Mouse (Mus musculus): ENCODE results near the gene Trim26. TPM values are rescaled to one million over a fixed set of nuclear protein-coding genes. Genes with fewer than 3 reads are reported as not detected.

Gene Trim26
- polyA plus RNA-seq (2015; fragmentation: Nextera tagmentation; extraction: Ambion mirVana) = 37.8 and 41.8 TPM in 2 replicates

DNA sequence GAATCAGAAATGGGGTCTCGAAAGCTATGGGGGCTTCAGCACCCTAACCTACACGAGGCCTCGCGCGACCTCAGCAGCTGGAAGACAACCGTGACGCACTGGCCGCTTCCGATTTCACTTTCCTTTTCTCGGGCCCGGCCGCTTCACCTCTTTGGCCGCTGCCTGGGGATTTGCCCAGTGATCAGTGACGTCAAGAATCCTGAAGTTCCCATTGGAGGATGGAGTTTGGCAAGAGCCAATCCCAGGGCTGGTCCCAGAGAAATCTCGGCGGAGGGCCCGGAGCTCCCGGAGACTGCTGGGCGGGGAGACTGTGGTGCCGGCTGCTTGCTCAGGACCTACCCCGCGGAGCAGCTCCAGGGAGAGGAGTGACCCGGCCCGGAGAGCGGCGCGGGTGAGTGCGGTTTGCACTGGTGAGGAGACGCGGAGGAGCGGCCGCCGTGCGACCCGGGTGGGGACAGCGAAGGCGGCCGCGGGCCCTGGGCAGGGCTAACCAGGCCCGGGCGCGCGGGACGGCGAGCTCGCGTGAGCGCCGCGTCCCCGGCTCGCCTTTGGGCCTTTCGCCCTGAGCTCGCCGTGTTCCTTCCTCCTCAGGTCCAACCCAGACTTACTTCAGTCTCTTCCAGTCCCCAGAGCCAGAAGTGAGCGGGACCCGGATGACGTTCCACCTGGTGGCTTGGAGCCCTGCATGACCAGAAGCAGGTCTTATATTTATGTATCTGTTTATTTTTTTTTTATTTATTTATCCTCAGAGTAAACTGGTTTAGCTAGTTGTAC is at the start of gene Trim26:
TSS of gene Trim26 (plus strand) at position 261 of the 774 bp plus-strand sequence.

GRCm38 (mm10) chr17:36811871-36812270 is 25.1 kb upstream of the Trim26 start, which contains the start of gene H2-M10.6:
Gene H2-M10.6 (plus strand): TSS chr17:36812171.

DNA sequence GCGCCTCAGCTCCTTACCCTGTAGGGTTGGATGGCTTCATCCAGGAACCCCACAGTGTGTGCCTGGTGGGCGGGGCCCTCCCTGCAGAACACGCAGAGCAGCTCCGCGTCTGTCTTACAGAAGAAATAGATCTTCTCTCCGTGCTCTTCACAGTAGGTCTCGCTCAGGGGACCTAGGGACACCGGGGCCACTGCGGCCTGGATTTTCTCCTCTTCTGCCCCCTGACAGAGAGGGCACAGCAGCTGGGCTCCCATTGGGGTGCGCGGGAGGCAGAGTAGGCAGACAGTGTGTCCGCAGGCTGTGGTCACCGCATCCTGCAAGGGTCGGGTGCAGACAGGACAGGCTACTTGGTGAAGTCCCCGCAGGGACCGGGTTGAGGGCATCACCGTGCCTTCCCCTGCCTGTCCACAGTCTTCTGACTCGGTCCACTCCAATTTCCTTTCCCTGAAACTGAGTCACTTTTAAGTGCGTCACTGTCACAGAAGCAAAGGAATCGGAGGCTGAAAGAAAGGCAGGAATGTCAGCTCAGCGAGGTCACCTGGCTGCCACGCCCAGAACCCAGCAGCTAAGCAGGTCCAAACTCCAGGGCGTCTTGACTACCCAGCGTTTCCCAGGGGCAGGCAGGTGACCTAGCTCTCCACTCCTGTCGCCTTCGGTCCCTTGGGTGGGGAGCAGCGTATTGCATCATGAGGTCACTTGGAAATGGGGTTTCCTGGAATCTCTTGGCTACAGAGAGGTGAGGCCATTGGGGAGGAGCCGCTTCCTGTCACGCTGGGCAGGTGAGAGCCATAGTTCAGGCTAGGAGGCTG is 30.0 kb downstream of the Trim26 start, which contains the start of gene Trim15:
TSS of gene Trim15 (minus strand) at position 492 of the 809 bp plus-strand sequence.

DNA sequence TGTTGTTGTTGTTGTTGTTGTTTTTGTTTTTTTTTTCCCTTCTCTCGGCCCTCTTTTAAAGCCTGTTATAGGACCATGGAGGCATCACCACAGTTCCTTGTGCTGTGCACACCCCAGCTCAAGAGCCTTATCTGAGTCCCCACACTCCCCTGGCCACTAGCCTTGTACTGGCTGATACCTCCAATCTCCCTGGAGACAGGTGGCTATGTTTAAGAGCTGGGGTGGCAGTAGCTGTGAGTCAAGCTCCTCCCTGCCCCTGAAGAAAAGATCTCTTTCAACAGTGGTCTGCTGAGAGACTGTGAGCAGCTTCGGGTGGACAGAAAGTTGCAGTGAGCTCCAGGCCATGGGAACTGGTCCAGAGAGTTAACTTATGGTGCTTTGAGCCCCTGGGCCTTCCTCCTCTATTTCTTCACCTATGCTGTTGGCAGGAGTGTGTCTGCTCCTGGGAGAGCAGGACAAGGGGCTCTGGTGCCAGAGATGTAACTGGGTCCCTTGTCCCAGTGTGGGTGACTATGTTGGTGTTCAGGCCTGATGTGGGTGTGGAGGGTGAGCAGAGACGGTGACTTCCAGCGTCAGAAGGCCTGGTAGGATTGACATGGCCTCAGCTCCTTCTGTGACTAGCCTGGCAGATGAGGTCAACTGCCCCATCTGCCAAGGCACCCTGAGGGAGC is 32.5 kb downstream of the Trim26 start, which contains the start of gene Trim10:
TSS of gene Trim10 (plus strand) at position 291 of the 671 bp plus-strand sequence.

DNA sequence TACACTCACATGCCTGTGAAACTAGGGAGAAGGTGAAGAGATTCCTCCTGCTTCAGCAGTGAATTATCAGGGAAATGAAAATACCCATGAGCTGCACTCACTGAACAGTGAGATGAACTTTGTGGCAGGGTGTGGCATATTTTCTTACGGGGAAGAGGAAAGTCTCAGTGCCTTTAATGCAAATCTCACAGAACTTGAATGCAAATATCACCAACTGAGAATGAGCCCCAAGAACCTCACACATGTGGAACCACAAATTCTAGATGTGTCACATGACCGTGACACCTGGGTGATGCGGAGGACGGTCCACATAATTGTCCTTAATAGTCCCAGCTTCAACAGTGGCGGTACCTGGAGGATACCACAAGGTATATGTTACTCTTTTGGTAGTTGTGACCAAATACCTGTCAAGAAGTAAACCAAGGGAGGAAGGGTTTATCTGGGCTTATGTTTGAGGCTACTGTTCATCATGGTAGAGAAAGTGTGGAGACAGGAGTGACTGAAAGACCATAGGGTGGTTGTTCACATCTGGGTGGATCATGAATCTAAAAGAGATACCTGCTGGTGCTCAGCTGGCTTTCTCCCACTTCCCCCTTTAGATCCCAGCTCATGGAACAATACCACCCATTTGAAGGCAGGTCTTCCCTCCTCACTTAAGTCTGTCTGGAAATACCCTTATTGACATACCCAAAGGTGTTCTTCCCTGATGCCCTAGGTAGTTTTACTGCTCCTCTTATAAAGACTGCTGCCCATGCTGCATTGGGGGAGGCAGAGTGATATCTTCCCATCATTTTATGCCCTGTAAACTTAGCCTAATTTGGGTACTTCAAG is 53.4 kb downstream of the Trim26 start, which contains the start of gene Trim40:
TSS of gene Trim40 (minus strand) at position 51 of the 831 bp plus-strand sequence.

DNA sequence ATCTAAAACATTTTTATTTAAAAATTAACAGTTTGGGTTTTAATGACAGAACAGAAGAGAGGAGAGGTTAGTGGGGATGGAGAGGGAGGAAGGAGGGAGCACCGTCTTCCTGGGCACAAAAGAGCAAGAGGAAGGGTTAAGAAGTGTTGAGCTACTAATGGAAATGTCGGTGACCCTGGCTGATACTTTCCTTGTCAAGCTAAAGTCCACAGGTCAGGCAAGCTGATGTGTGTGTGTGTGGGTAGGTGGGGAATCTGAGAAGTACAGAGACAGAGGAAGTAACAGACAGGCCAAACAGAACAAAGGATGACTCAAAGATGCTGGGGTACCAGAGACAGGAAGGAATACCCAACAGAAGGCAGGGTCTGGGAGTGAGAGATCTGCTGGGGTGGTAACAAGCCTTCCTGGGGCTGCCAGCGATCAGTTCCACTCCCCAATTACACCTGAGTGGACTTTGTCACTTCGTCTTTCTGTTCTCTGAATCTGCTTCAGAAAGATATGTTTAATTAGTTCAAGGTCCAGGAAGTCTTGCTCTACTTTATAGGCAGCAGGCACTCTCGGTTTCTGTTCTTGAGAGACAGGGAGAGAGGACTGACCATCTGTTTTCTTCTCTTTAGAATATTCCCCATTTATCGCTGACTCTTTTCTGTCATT is 60.7 kb downstream of the Trim26 start, which contains the start of gene Trim31:
TSS of gene Trim31 (plus strand) at position 567 of the 654 bp plus-strand sequence.

Other genes starting within 250 kb of the Trim26 start
- not detected in 2 replicates for gene H2-M9, start 194.5 kb upstream of the Trim26 start, polyA plus RNA-seq (2015; fragmentation: Nextera tagmentation; extraction: Ambion mirVana)
- gene H2-M1, start 164.9 kb upstream of the Trim26 start, polyA plus RNA-seq (2015; fragmentation: Nextera tagmentation; extraction: Ambion mirVana) = not detected in 2 replicates
- not detected in 2 replicates for gene H2-M10.5, start 64.2 kb upstream of the Trim26 start, polyA plus RNA-seq (2015; fragmentation: Nextera tagmentation; extraction: Ambion mirVana)
- gene H2-M10.6, start 25.0 kb upstream of the Trim26 start, polyA plus RNA-seq (2015; fragmentation: Nextera tagmentation; extraction: Ambion mirVana) = not detected in 2 replicates
- 0.90 and 1.1 TPM in 2 replicates for gene Trim15, start 30.1 kb downstream of the Trim26 start, polyA plus RNA-seq (2015; fragmentation: Nextera tagmentation; extraction: Ambion mirVana)
- gene Trim10, start 32.4 kb downstream of the Trim26 start, polyA plus RNA-seq (2015; fragmentation: Nextera tagmentation; extraction: Ambion mirVana) = 0.28 and 0.39 TPM in 2 replicates
- gene Trim40, start 53.0 kb downstream of the Trim26 start, polyA plus RNA-seq (2015; fragmentation: Nextera tagmentation; extraction: Ambion mirVana) = 0.19 TPM in 1 of 2 replicates, not detected in the other
- not detected in 2 replicates for gene Trim31, start 61.0 kb downstream of the Trim26 start, polyA plus RNA-seq (2015; fragmentation: Nextera tagmentation; extraction: Ambion mirVana)
- 4.5 and 5.2 TPM in 2 replicates for gene Rnf39, start 105.8 kb downstream of the Trim26 start, polyA plus RNA-seq (2015; fragmentation: Nextera tagmentation; extraction: Ambion mirVana)
- 153 and 169 TPM in 2 replicates for gene Ppp1r11, start 114.6 kb downstream of the Trim26 start, polyA plus RNA-seq (2015; fragmentation: Nextera tagmentation; extraction: Ambion mirVana)
- 54.6 and 58.0 TPM in 2 replicates for gene Znrd1, start 121.4 kb downstream of the Trim26 start, polyA plus RNA-seq (2015; fragmentation: Nextera tagmentation; extraction: Ambion mirVana)
- 3.4 and 4.6 TPM in 2 replicates for gene Znrd1as, start 121.5 kb downstream of the Trim26 start, polyA plus RNA-seq (2015; fragmentation: Nextera tagmentation; extraction: Ambion mirVana)
- gene 2410137M14Rik, start 144.1 kb downstream of the Trim26 start, polyA plus RNA-seq (2015; fragmentation: Nextera tagmentation; extraction: Ambion mirVana) = 0.25 TPM in 1 of 2 replicates, not detected in the other
- 1.1 and 1.4 TPM in 2 replicates for gene H2-M5, start 152.4 kb downstream of the Trim26 start, polyA plus RNA-seq (2015; fragmentation: Nextera tagmentation; extraction: Ambion mirVana)
- 106 and 132 TPM in 2 replicates for gene Zfp57, start 164.0 kb downstream of the Trim26 start, polyA plus RNA-seq (2015; fragmentation: Nextera tagmentation; extraction: Ambion mirVana)
- gene Mog, start 186.3 kb downstream of the Trim26 start, polyA plus RNA-seq (2015; fragmentation: Nextera tagmentation; extraction: Ambion mirVana) = 0.88 and 2.0 TPM in 2 replicates
- 95.5 and 105 TPM in 2 replicates for gene Gabbr1, start 208.8 kb downstream of the Trim26 start, polyA plus RNA-seq (2015; fragmentation: Nextera tagmentation; extraction: Ambion mirVana)

All from neural tube, postnatal 0 days (tissue).